Mouse (Mus musculus): ENCODE data around the gene Usp8. TPM values are rescaled to one million over a fixed set of nuclear protein-coding genes. Genes with fewer than 3 reads are reported as not detected.
A peak's percentile ranks its signal among the peaks of the same experiment; 100 is the strongest.

Gene Usp8
- polyA plus RNA-seq, 1 experiment from 2014 or later = 12.9 TPM

DNA sequence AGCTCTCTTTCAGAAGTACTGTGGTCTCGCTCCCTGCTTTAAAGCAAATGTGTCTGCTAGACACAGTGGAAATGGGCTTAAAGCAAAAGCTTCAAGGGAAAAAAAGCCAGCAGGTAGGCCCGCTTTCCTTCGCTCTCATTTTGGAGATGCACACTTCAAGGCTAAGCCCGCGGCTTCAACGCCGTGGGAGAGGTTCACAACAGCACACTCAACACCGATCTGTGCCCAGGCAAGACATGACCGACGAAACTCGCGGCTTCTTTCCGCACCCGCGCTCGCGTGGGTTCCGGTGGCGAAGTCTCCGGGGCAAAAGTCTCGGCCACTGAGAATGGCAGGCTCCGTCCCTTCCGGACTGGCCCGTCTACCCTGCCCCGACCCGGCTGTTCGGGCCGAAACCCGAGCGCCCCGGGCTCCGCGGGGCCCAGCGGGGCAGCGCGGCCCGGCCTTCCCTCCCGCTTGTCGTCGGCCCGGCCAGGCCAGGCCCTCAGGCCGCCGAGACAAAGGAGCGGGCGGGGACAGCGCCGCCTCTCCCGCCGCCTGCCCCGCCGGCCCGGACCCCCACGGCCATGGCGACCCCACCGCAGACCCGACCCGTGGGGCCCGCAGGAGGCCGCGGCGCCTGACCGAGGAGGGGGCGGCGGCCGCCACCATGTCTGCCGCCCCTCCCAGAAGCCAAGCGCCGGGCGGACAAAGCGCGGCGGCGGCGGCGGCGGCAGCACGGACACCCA is 32.5 kb upstream of the Usp8 start:
- Histone ChIP-seq H3K27me3 (ENCODE audit: insufficient read depth, low read length) (no peaks in the 10 kb centered on the region), H3K9ac (replicated peaks) (peak overlapping the region; percentile 99), H3K27ac (ENCODE audit: low read depth) (peak overlapping the region; percentile 100), H3K4me2 (ENCODE audit: low read depth, low read length) (peak overlapping the region; percentile 84), H3K4me1 (ENCODE audit: insufficient read depth) (peaks cover 22% of the 10 kb centered on the region), H3K4me3 (ENCODE audit: low read depth, low read length) (peak overlapping the region; percentile 85), H3K36me3 (replicated peaks; ENCODE audit: insufficient read depth, low read length) (no peaks in the 10 kb centered on the region), H3K9me3 (ENCODE audit: low read length) (no peaks in the 10 kb centered on the region)
- TF ChIP-seq CTCF (IDR thresholded peaks at IDR 0.05; ENCODE audit: low read depth) (no peak), EP300 (IDR thresholded peaks at IDR 0.05; ENCODE audit: low read depth) (no peak)
- peak; percentile 64 for DNase-seq
- peak; percentile 55 for ATAC-seq
- WGBS (ENCODE audit: insufficient replicate concordance) = under 1% methylated on average over 60 of the region's 77 CpGs

DNA sequence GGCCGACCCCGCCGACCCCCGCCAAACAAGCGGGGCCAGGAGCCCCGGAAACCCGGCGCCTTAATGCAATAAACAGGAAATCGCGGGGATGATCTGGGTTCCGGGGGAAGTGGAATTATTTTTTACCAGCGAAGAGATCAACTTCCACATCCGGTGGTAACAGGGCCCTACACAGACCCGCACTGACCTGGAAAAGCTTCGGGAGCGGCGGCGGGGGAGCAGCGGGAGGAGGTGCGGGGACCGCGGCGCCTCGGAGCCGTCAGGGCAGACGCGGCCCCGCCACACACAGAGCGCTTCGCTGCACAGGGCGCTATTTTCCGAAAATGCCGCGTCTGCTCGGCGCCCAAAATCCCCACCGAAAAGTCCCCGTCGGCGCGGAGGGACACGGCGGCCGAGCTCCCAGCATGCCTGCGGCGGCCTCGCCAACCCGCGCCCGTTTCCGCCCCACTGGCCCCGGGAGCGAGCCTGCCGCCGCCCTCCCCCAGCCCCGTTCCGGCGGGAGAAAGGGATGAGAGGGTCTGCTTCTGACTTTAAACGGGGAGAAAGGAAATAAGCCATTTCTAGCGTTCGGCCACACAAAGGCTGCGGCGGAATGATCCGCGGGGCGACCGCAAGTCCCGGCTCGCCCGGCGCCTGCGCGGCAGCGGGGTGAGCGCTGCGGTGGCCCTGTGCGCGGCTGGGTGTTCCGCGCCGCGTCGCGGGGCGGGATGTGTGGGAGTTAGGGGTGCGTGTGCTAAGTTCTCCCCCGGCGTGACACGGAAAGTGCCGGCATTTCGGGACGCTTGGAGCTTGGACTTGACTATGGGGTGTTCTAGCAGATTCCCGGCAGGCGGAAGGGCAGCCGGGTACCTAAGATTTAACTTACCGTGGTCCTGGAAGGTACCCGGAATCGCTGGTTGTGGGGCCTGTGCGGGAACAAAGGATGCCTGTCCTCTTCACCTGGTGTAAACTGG is 31.7 kb upstream of the Usp8 start:
- Histone ChIP-seq H3K4me1 (ENCODE audit: insufficient read depth) (peaks cover 22% of the 10 kb centered on the region), H3K27ac (ENCODE audit: low read depth) (peak overlapping the region; percentile 100), H3K27me3 (ENCODE audit: insufficient read depth, low read length) (no peaks in the 10 kb centered on the region), H3K4me3 (ENCODE audit: low read depth, low read length) (peak overlapping the region; percentile 85), H3K4me2 (ENCODE audit: low read depth, low read length) (peak overlapping the region; percentile 84), H3K9ac (replicated peaks) (peak overlapping the region; percentile 99), H3K9me3 (ENCODE audit: low read length) (no peaks in the 10 kb centered on the region), H3K36me3 (replicated peaks; ENCODE audit: insufficient read depth, low read length) (no peaks in the 10 kb centered on the region)
- ATAC-seq = peak; percentile 88
- TF ChIP-seq CTCF (IDR thresholded peaks at IDR 0.05; ENCODE audit: low read depth) = no peak
- no peak for TF ChIP-seq EP300 (IDR thresholded peaks at IDR 0.05; ENCODE audit: low read depth)
- WGBS (ENCODE audit: insufficient replicate concordance) = 1% methylated on average over 97 of the region's 99 CpGs
- peak; percentile 90 for DNase-seq

- peak within 1 kb of the TSS; percentile 84 for H3K4me2 ChIP-seq (ENCODE audit: low read depth, low read length)
- no peak for DNase-seq
- H3K27me3 ChIP-seq (ENCODE audit: insufficient read depth, low read length) = no peaks in the 10 kb centered on the region
- no peaks in the 10 kb centered on the region for H3K36me3 ChIP-seq (replicated peaks; ENCODE audit: insufficient read depth, low read length)
- WGBS (ENCODE audit: insufficient replicate concordance) = 14% methylated on average over 12 of the region's 12 CpGs
- TF ChIP-seq CTCF (IDR thresholded peaks at IDR 0.05; ENCODE audit: low read depth) (no peak), EP300 (IDR thresholded peaks at IDR 0.05; ENCODE audit: low read depth) (no peak)
- peaks cover 22% of the 10 kb centered on the region for H3K4me1 ChIP-seq (ENCODE audit: insufficient read depth)
- ATAC-seq = no peak
- H3K9ac ChIP-seq (replicated peaks) = peak within 1 kb of the TSS; percentile 99
- no peaks in the 10 kb centered on the region for H3K9me3 ChIP-seq (ENCODE audit: low read length)
- peak within 1 kb of the TSS; percentile 100 for H3K27ac ChIP-seq (ENCODE audit: low read depth)
- H3K4me3 ChIP-seq (ENCODE audit: low read depth, low read length) = peak within 1 kb of the TSS; percentile 85
Measured at GRCm38 (mm10) chr2:126676122-126676515, 31.0 kb upstream of the Usp8 start, which contains the start of gene Gabpb1. TSS of gene Gabpb1 (minus strand) at chr2:126676337.

DNA sequence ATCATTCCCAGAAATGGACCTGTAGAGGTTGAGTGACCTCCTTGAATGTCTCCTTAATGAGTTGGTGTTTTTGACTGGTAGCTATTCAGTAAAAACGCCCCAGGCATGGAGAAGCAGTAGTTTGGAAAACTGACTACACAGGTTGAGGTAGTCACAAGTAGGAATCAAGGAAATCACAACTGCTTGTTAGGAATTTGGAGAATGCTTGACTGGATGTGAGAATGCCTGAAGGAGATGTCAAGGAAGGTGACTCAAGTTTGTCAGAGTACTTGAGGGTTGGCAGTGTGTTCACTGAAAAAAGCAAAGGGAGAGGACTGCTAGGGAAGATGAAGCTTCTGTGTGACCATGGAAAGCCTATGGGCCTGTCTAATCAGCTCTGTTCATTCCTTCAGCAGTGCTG is 29.8 kb upstream of the Usp8 start:
- TF ChIP-seq EP300 (IDR thresholded peaks at IDR 0.05; ENCODE audit: low read depth) (no peak), CTCF (IDR thresholded peaks at IDR 0.05; ENCODE audit: low read depth) (no peak)
- H3K9ac ChIP-seq (replicated peaks) = no peak overlapping the region
- peaks cover 19% of the 10 kb centered on the region for H3K4me1 ChIP-seq (ENCODE audit: insufficient read depth)
- H3K9me3 ChIP-seq (ENCODE audit: low read length) = no peaks in the 10 kb centered on the region
- no peak overlapping the region for H3K27ac ChIP-seq (ENCODE audit: low read depth)
- no peak overlapping the region for H3K4me3 ChIP-seq (ENCODE audit: low read depth, low read length)
- H3K36me3 ChIP-seq (replicated peaks; ENCODE audit: insufficient read depth, low read length) = no peaks in the 10 kb centered on the region
- H3K27me3 ChIP-seq (ENCODE audit: insufficient read depth, low read length) = no peaks in the 10 kb centered on the region
- 76% methylated on average over 1 of the region's 1 CpGs for WGBS (ENCODE audit: insufficient replicate concordance)
- ATAC-seq (no peak), DNase-seq (no peak)
- peak overlapping the region; percentile 84 for H3K4me2 ChIP-seq (ENCODE audit: low read depth, low read length)

GRCm38 (mm10) chr2:126682333-126682732 is 24.8 kb upstream of the Usp8 start:
- no peak overlapping the region for H3K9ac ChIP-seq (replicated peaks)
- 0 out of 2 replicates have a peak, but pooled peaks cover 2% of the 10 kb centered on the region for H3K36me3 ChIP-seq (replicated peaks; ENCODE audit: insufficient read depth, low read length)
- H3K27ac ChIP-seq (ENCODE audit: low read depth) = peak overlapping the region; percentile 60; the same call in 1 of the 2 replicates
- 0 out of 2 replicates have a peak, but pooled peaks cover 10% of the 10 kb centered on the region for H3K4me1 ChIP-seq (ENCODE audit: insufficient read depth)
- no peaks in the 10 kb centered on the region for H3K9me3 ChIP-seq (ENCODE audit: low read length)
- H3K4me2 ChIP-seq (ENCODE audit: low read depth, low read length) = no peak overlapping the region; the same call in 1 of the 2 replicates
- H3K27me3 ChIP-seq (ENCODE audit: insufficient read depth, low read length) = no peaks in the 10 kb centered on the region
- no peak overlapping the region for H3K4me3 ChIP-seq (ENCODE audit: low read depth, low read length)
- WGBS (ENCODE audit: insufficient replicate concordance) = 29% methylated on average over 2 of the region's 2 CpGs
- ATAC-seq (no peak), DNase-seq (no peak)
- TF ChIP-seq EP300 (IDR thresholded peaks at IDR 0.05; ENCODE audit: low read depth) (no peak), CTCF (IDR thresholded peaks at IDR 0.05; ENCODE audit: low read depth) (no peak)

DNA sequence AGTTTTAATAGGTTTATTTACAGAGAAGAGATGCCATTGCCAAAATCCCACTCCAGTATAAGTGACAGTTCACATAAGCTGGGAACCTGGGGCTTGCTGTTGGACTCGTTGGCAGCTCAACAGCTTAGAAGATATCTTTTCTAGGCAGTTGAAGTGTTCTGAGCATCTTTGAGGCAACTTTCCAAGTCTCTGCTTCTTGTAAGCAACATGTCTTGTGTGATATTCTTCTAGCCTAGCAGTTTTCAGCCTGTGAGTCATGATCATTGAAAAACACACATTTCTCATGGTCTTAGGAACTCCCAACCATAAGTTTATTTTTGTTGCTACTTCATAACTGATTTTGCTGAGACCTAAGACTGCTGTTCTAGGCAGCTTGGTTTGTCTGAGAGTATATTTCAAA is 24.2 kb upstream of the Usp8 start:
- DNase-seq (no peak), ATAC-seq (no peak)
- 0 out of 2 replicates have a peak overlapping the region, but pooled peaks have one; percentile 50 for H3K27ac ChIP-seq (ENCODE audit: low read depth)

More for the DNA sequence above, 24.2 kb upstream of the Usp8 start:
- Histone ChIP-seq H3K9me3 (ENCODE audit: low read length) (no peaks in the 10 kb centered on the region), H3K36me3 (replicated peaks; ENCODE audit: insufficient read depth, low read length) (0 out of 2 replicates have a peak, but pooled peaks cover 2% of the 10 kb centered on the region), H3K27me3 (ENCODE audit: insufficient read depth, low read length) (no peaks in the 10 kb centered on the region), H3K4me2 (ENCODE audit: low read depth, low read length) (no peak overlapping the region), H3K9ac (replicated peaks) (no peak overlapping the region), H3K4me1 (ENCODE audit: insufficient read depth) (0 out of 2 replicates have a peak, but pooled peaks cover 10% of the 10 kb centered on the region), H3K4me3 (ENCODE audit: low read depth, low read length) (no peak overlapping the region)
- 70% methylated on average over 1 of the region's 1 CpGs for WGBS (ENCODE audit: insufficient replicate concordance)
- TF ChIP-seq CTCF (IDR thresholded peaks at IDR 0.05; ENCODE audit: low read depth) = no peak
- TF ChIP-seq EP300 (IDR thresholded peaks at IDR 0.05; ENCODE audit: low read depth) = no peak
